Mouse (Mus musculus) stomach, embryonic 16.5 days (tissue): ENCODE data around the gene Cdpf1. TPM values are rescaled to one million over a fixed set of nuclear protein-coding genes. Genes with fewer than 3 reads are reported as not detected.

ENCODE experiments used
- ATAC-seq: fragments of 200-750 bp; cut with Nextera tagmentation; 2 replicates; pipeline ENCODE4 v1.8.0; 2017; ENCODE audit warnings: moderate number of reproducible peaks, moderate TSS enrichment; ENCODE audit not compliant: insufficient read depth, low FRiP score
- H3K27ac ChIP-seq: fragments of 300-500 bp; sonication (generic); 2 replicates; pipeline ENCODE4 v1.5.1; 2014; ENCODE audit warnings: low read length
- H3K27me3 ChIP-seq: fragments of 300-500 bp; sonication (generic); 2 replicates; pipeline ENCODE4 v1.6.1; 2014; ENCODE audit warnings: low read length, control low read depth, mixed read lengths; ENCODE audit not compliant: control insufficient read depth, insufficient read depth
- H3K36me3 ChIP-seq: fragments of 300-500 bp; sonication (generic); 2 replicates; pipeline ENCODE4 v1.6.1; 2014; ENCODE audit warnings: low read length; ENCODE audit not compliant: control insufficient read depth, insufficient read depth
- H3K4me1 ChIP-seq: fragments of 300-500 bp; sonication (generic); 2 replicates; pipeline ENCODE4 v1.6.1; 2014; ENCODE audit warnings: low read length, control low read depth, mixed read lengths; ENCODE audit not compliant: control insufficient read depth, insufficient read depth
- H3K4me2 ChIP-seq: fragments of 300-500 bp; sonication (generic); 2 replicates; pipeline ENCODE4 v1.6.1; 2014; ENCODE audit warnings: low read depth, low read length, mixed read lengths
- H3K4me3 ChIP-seq: fragments of 300-500 bp; sonication (generic); replicated peaks from 2 replicates; pipeline ENCODE4 v1.5.1; 2014; ENCODE audit warnings: mild to moderate bottlenecking, low read length
- H3K9ac ChIP-seq: fragments of 300-500 bp; sonication (generic); 2 replicates; pipeline ENCODE4 v1.6.1; 2014; ENCODE audit warnings: low read length
- H3K9me3 ChIP-seq: fragments of 300-500 bp; sonication (generic); replicated peaks from 2 replicates; pipeline ENCODE4 v1.6.1; 2016; ENCODE audit warnings: low read length, control low read depth; ENCODE audit not compliant: control insufficient read depth
- whole genome bisulfite sequencing: fragments of 180-500 bp; shearing (Covaris S2); extraction: QIAGEN DNeasy Blood & Tissue Kit; methylation state at CpG from one replicate; pipeline ENCODE4 v1.1.7; 2014; 5-methylcytosine and 5-hydroxymethylcytosine counted together
- polyA plus RNA-seq: library from polyadenylated mRNA; unstranded; fragments of >200 nt; fragmentation: Nextera tagmentation; extraction: Ambion mirVana; gene quantifications from 2 replicates; pipeline ENCODE4 v1.2.1, GENCODE M21; 2015

Cdpf1 gene
- polyA plus RNA-seq, 1 experiment from 2014 or later = 36.7 TPM

DNA sequence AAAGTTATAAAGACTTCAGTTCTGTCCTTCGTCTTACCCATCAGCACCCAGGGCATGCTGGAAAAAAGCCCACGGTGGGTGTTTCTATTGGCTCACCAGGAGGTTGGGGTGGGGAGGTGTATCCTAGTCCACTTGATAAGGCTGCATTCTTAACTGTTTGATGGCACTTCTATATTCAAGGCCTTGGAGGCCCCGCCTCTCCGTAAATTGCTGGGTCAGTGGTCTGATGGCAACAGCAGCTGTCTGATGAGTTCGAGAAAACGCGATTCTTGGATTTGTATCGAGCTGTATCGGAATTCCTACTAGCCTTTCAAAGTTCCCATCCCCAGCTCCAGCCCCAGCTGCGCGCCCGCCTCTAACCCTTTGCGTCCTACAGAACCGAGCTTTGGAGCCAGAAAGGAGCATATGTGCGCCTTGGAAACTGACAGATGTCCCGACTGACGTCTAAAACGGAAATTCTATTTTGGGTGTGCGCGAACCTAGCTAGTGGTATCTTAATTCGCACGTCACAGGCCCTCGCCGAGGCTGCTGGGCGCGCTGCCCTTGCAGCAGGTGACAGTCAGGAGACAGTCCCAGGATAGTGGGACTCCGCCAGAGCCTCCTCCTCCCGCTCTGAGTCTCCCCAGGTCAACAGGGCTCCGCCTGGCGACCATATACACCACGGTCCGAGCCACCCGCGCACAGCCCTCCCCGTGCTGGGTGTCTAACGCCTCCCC lies 533 bp downstream of the Cdpf1 start:
- peak overlapping the region; percentile 77 for H3K4me3 ChIP-seq
- no peaks in the 10 kb centered on the region for H3K27me3 ChIP-seq
- H3K36me3 ChIP-seq = no peaks in the 10 kb centered on the region
- ATAC-seq = peak; percentile 76
- no peaks in the 10 kb centered on the region for H3K9me3 ChIP-seq
- H3K9ac ChIP-seq = peak overlapping the region; percentile 90
- peaks cover 13% of the 10 kb centered on the region for H3K4me1 ChIP-seq
- peak overlapping the region; percentile 84 for H3K27ac ChIP-seq
- WGBS = 3% methylated on average over 36 of the region's 36 CpGs
- peak overlapping the region; percentile 82 for H3K4me2 ChIP-seq

DNA sequence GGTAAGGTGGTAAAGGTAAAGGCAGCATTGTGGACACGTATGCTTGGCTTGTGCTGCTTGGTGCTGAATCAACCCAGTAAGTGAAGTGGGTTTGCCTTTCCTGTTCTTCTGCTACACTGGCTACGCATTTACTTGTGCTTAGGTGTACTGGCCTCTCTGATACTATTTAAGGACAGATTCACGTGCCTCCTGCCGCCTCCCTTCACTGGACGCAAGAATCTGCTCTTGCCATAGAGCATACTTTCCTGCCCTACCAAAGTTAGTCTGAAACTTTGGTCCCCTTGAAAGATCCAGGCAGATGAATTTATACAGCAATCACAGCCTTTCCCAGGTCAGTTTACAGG lies 1.1 kb downstream of the Cdpf1 start:
- WGBS = 75% methylated on average over 5 of the region's 5 CpGs
- no peaks in the 10 kb centered on the region for H3K27me3 ChIP-seq
- H3K4me3 ChIP-seq = peak overlapping the region; percentile 77
- peak overlapping the region; percentile 84; the same call in 1 of the 2 replicates for H3K27ac ChIP-seq
- no peaks in the 10 kb centered on the region for H3K9me3 ChIP-seq
- peak overlapping the region; percentile 90 for H3K9ac ChIP-seq
- H3K4me1 ChIP-seq = peaks cover 13% of the 10 kb centered on the region
- no peaks in the 10 kb centered on the region for H3K36me3 ChIP-seq
- no peak for ATAC-seq
- peak overlapping the region; percentile 82 for H3K4me2 ChIP-seq

DNA sequence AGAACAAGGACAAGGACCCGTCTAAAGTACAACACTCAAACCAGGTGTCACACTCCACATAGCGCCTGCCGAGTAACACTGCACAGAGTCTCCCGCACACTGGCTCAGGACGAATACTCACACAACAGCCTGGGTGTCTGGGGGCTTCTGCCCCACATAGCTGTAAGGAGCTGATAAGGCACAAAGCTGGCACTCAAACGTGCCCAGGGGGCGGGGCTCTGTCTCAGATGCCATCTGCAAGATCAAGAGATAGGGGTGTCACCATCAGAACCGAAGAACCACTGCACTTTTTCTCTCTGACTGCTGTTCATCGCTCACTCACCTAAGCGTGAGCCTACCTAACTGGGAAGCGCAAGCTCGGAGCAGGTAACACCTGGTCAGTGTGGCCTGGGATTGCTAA lies 2.4 kb downstream of the Cdpf1 start:
- H3K27ac ChIP-seq = no peak overlapping the region
- peaks cover 13% of the 10 kb centered on the region for H3K4me1 ChIP-seq
- no peaks in the 10 kb centered on the region for H3K27me3 ChIP-seq
- ATAC-seq = no peak
- no peaks in the 10 kb centered on the region for H3K9me3 ChIP-seq
- no peak overlapping the region for H3K4me3 ChIP-seq
- H3K4me2 ChIP-seq = no peak overlapping the region
- no peak overlapping the region for H3K9ac ChIP-seq
- WGBS = 84% methylated on average over 12 of the region's 12 CpGs
- H3K36me3 ChIP-seq = no peaks in the 10 kb centered on the region

DNA sequence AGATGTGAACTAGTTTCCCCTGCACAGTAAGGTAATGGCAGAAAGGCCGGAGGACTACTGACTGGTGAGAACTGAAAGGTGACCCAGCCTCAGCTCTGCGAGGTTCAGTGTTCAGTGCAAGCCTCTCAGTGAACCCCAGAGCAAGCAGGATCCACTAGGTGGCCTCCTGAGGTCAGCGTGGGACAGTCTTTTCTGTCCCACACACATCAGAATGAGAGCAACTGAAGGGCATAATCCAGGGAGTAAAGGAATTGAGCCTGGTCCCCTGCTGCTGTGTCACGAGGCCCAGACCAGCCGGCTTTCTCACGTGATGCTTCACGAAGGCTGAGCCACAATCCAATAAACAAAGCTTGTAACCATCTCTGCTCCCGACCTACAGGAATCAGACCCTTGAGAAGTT lies 3.1 kb downstream of the Cdpf1 start:
- H3K27me3 ChIP-seq = no peaks in the 10 kb centered on the region
- H3K4me3 ChIP-seq = no peak overlapping the region
- H3K9me3 ChIP-seq = no peaks in the 10 kb centered on the region
- 61% methylated on average over 8 of the region's 8 CpGs for WGBS
- H3K27ac ChIP-seq = no peak overlapping the region
- no peak overlapping the region for H3K4me2 ChIP-seq
- no peak overlapping the region for H3K9ac ChIP-seq
- no peaks in the 10 kb centered on the region for H3K36me3 ChIP-seq
- peaks cover 13% of the 10 kb centered on the region for H3K4me1 ChIP-seq
- ATAC-seq = no peak

DNA sequence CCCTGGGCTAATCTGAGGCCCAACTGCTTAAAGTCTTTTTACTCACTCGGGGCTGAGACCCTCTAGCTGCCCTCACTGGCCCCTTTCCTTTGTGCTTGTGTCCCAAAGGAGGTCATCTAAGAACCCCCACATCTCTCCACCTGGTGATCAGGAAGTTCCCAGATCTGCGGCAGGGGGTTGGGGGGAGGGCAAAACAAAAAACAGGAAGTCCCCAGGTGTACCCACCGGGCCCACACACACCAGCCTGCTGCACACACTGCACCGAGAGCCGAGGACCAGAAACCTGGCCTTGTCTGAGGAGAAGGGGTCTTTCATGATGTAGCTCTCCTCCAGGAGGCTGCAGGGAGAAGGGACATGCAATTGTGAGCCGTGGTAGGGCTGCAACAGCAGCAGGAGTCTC lies 3.5 kb downstream of the Cdpf1 start:
- H3K4me3 ChIP-seq = no peak overlapping the region
- WGBS = 83% methylated on average over 6 of the region's 6 CpGs
- H3K9me3 ChIP-seq = no peaks in the 10 kb centered on the region
- H3K4me1 ChIP-seq = peaks cover 13% of the 10 kb centered on the region
- ATAC-seq = no peak
- H3K9ac ChIP-seq = no peak overlapping the region
- H3K27me3 ChIP-seq = no peaks in the 10 kb centered on the region
- H3K4me2 ChIP-seq = no peak overlapping the region
- H3K27ac ChIP-seq = no peak overlapping the region
- H3K36me3 ChIP-seq = no peaks in the 10 kb centered on the region

DNA sequence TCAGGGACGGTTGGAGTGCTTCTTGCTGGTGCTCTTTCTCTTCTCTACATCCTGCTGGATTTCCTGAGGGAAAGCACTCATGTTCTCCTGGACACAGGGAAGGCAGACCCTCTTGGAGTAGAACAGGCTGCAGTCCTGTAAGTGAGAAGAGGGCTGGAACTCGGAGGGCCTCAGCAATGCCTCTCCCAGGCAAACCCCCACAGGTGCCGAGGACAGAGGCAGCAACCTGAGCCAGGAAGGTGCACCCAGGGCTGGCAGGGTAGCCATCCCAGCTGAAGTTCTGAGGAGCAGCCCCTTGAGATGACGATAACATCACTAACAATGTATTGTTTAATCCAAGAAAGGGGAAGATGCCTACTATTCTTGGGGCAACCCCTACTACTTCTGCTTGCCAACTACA lies 4.1 kb downstream of the Cdpf1 start:
- H3K9ac ChIP-seq = no peak overlapping the region
- H3K9me3 ChIP-seq = no peaks in the 10 kb centered on the region
- 85% methylated on average over 4 of the region's 4 CpGs for WGBS
- no peak overlapping the region for H3K4me3 ChIP-seq
- no peak overlapping the region for H3K4me2 ChIP-seq
- peaks cover 13% of the 10 kb centered on the region for H3K4me1 ChIP-seq
- no peak overlapping the region for H3K27ac ChIP-seq
- no peak for ATAC-seq
- H3K36me3 ChIP-seq = no peaks in the 10 kb centered on the region
- H3K27me3 ChIP-seq = no peaks in the 10 kb centered on the region

DNA sequence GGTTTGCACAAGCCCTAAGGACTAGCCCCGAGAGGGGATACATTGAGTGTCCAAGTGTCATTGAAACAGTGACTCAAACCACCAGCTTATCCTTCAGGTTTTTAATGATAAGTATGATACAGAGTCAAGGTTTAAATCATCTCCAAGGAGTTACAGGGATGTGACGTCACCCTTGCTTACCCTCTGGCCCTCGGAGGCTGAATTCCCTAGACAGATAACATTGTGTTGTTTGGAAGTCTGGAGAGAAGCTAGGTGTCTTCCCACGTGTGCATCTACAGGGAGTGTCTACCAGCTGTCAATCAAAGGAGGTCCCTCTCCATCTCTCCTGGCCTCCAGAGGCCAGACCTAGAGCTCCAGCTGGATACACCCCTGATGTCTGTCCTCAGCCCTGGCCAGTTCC lies 4.6 kb downstream of the Cdpf1 start:
- H3K4me3 ChIP-seq = no peak overlapping the region
- H3K9me3 ChIP-seq = no peaks in the 10 kb centered on the region
- no peak for ATAC-seq
- H3K36me3 ChIP-seq = no peaks in the 10 kb centered on the region
- no peak overlapping the region for H3K4me2 ChIP-seq
- no peak overlapping the region for H3K9ac ChIP-seq
- H3K27ac ChIP-seq = no peak overlapping the region
- H3K4me1 ChIP-seq = peaks cover 8% of the 10 kb centered on the region
- no peaks in the 10 kb centered on the region for H3K27me3 ChIP-seq
- 73% methylated on average over 4 of the region's 4 CpGs for WGBS

DNA sequence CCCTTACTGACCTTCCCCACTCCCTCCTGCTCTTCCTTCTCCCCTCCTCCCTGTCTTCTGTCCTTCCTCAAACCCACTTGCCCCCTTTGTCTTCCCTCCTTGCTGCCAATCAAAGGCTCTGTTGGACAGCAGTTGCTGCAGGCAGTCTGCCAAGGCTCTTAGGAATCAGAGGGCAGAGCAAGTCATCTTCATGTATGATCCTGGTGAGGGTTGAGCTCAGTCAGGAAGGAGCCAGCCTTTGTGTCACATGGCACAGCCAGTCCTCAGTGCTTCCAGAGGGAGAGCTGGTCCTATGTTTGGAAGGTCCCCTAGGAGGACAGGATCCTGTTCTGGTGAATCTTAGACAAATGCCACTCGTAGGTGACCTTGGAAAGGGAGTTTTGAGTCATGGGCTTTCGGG lies 8.6 kb downstream of the Cdpf1 start:
- Histone ChIP-seq H3K27me3 (no peaks in the 10 kb centered on the region), H3K9me3 (no peaks in the 10 kb centered on the region), H3K9ac (no peak overlapping the region), H3K4me1 (no peaks in the 10 kb centered on the region), H3K36me3 (no peaks in the 10 kb centered on the region; the same call in 1 of the 2 replicates), H3K27ac (no peak overlapping the region), H3K4me3 (no peak overlapping the region), H3K4me2 (no peak overlapping the region)
- 72% methylated on average over 2 of the region's 2 CpGs for WGBS
- no peak for ATAC-seq

DNA sequence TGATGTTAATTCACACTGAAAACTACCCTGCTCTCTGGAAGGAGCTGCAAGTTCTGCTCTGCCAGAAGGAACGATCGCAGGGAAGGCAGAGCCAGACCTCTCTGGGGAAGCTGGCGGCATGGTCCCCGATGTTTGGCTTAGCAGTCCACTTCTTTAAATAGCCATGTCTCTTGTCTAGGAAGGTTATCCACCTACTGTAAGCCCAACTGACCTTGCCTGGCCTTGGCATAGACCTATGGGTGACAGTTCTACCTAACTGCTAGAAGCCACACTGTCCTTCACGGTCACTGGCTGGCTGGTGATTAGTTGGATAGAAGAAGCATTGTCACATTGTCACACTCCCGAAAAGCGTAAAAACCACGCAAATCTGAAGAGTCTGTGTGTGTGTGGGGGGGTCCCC lies 12.8 kb downstream of the Cdpf1 start:
- Histone ChIP-seq H3K4me2 (no peak overlapping the region), H3K9ac (no peak overlapping the region), H3K36me3 (no peaks in the 10 kb centered on the region; the same call in 1 of the 2 replicates), H3K27ac (no peak overlapping the region), H3K4me3 (no peak overlapping the region), H3K4me1 (no peaks in the 10 kb centered on the region), H3K27me3 (no peaks in the 10 kb centered on the region), H3K9me3 (no peaks in the 10 kb centered on the region)
- ATAC-seq = no peak
- WGBS = 88% methylated on average over 8 of the region's 8 CpGs
